Mouse (Mus musculus): ENCODE results near the gene Setd1b. TPM values are rescaled to one million over a fixed set of nuclear protein-coding genes. Genes with fewer than 3 reads are reported as not detected.

Gene Setd1b
- polyA plus RNA-seq, 1 experiment from 2014 or later, result 9.8 TPM

GRCm38 (mm10) chr5:123120624-123121215, 21.3 kb upstream of the Setd1b start:
- Histone ChIP-seq H3K27me3 (replicated peaks; ENCODE audit: control insufficient read depth, insufficient read depth, low read length) (no peaks in the 10 kb centered on the region), H3K9me3 (ENCODE audit: control insufficient read depth, low read length) (no peaks in the 10 kb centered on the region), H3K4me1 (ENCODE audit: control insufficient read depth, insufficient read depth, low read length) (no peaks in the 10 kb centered on the region), H3K4me2 (ENCODE audit: low read depth, low read length) (no peak overlapping the region), H3K36me3 (ENCODE audit: control insufficient read depth, insufficient read depth, low read length) (peaks cover 14% of the 10 kb centered on the region), H3K27ac (replicated peaks; ENCODE audit: low read depth, low read length) (no peak overlapping the region), H3K9ac (ENCODE audit: low read depth, low read length) (no peak overlapping the region), H3K4me3 (ENCODE audit: low read depth, low read length) (no peak overlapping the region)
- DNase-seq (ENCODE audit: low spot score), result no peak
- ATAC-seq (ENCODE audit: low read depth), result no peak
- WGBS, result 56% methylated on average over 7 of the region's 7 CpGs

- no peak overlapping the region for H3K4me2 ChIP-seq (ENCODE audit: low read depth, low read length)
- peaks cover 16% of the 10 kb centered on the region for H3K36me3 ChIP-seq (ENCODE audit: control insufficient read depth, insufficient read depth, low read length)
- H3K4me3 ChIP-seq (ENCODE audit: low read depth, low read length), result no peak overlapping the region
- no peaks in the 10 kb centered on the region for H3K27me3 ChIP-seq (replicated peaks; ENCODE audit: control insufficient read depth, insufficient read depth, low read length)
- H3K9ac ChIP-seq (ENCODE audit: low read depth, low read length), result no peak overlapping the region
- H3K27ac ChIP-seq (replicated peaks; ENCODE audit: low read depth, low read length), result no peak overlapping the region
- H3K4me1 ChIP-seq (ENCODE audit: control insufficient read depth, insufficient read depth, low read length), result no peaks in the 10 kb centered on the region
- DNase-seq (ENCODE audit: low spot score), result no peak
- no peaks in the 10 kb centered on the region for H3K9me3 ChIP-seq (ENCODE audit: control insufficient read depth, low read length)
- 81% methylated on average over 4 of the region's 4 CpGs for WGBS
- ATAC-seq (ENCODE audit: low read depth), result no peak
These were observed 19.8 kb upstream of the Setd1b start for GRCm38 (mm10) chr5:123122181-123122580.

GRCm38 (mm10) chr5:123125105-123125504, 16.9 kb upstream of the Setd1b start:
- H3K4me2 ChIP-seq (ENCODE audit: low read depth, low read length), result no peak overlapping the region
- 86% methylated on average over 6 of the region's 6 CpGs for WGBS
- H3K9me3 ChIP-seq (ENCODE audit: control insufficient read depth, low read length), result no peaks in the 10 kb centered on the region
- H3K27ac ChIP-seq (replicated peaks; ENCODE audit: low read depth, low read length), result no peak overlapping the region
- H3K27me3 ChIP-seq (replicated peaks; ENCODE audit: control insufficient read depth, insufficient read depth, low read length), result no peaks in the 10 kb centered on the region
- no peaks in the 10 kb centered on the region for H3K4me1 ChIP-seq (ENCODE audit: control insufficient read depth, insufficient read depth, low read length)
- H3K36me3 ChIP-seq (ENCODE audit: control insufficient read depth, insufficient read depth, low read length), result peaks cover 12% of the 10 kb centered on the region
- no peak for ATAC-seq (ENCODE audit: low read depth)
- H3K4me3 ChIP-seq (ENCODE audit: low read depth, low read length), result no peak overlapping the region
- H3K9ac ChIP-seq (ENCODE audit: low read depth, low read length), result no peak overlapping the region
- no peak for DNase-seq (ENCODE audit: low spot score)

- no peak overlapping the region for H3K9ac ChIP-seq (ENCODE audit: low read depth, low read length)
- ATAC-seq (ENCODE audit: low read depth) (no peak), DNase-seq (ENCODE audit: low spot score) (no peak)
- 85% methylated on average over 18 of the region's 18 CpGs for WGBS
- H3K27ac ChIP-seq (replicated peaks; ENCODE audit: low read depth, low read length), result no peak overlapping the region
- no peak overlapping the region for H3K4me2 ChIP-seq (ENCODE audit: low read depth, low read length)
- H3K36me3 ChIP-seq (ENCODE audit: control insufficient read depth, insufficient read depth, low read length), result peaks cover 17% of the 10 kb centered on the region
- no peaks in the 10 kb centered on the region for H3K27me3 ChIP-seq (replicated peaks; ENCODE audit: control insufficient read depth, insufficient read depth, low read length)
- H3K4me3 ChIP-seq (ENCODE audit: low read depth, low read length), result no peak overlapping the region
- H3K9me3 ChIP-seq (ENCODE audit: control insufficient read depth, low read length), result no peaks in the 10 kb centered on the region
- H3K4me1 ChIP-seq (ENCODE audit: control insufficient read depth, insufficient read depth, low read length), result no peaks in the 10 kb centered on the region
These were observed 16.2 kb upstream of the Setd1b start for GRCm38 (mm10) chr5:123125638-123126406.

- no peak overlapping the region for H3K9ac ChIP-seq (ENCODE audit: low read depth, low read length)
- H3K4me1 ChIP-seq (ENCODE audit: control insufficient read depth, insufficient read depth, low read length), result 0 out of 2 replicates have a peak, but pooled peaks cover 2% of the 10 kb centered on the region
- DNase-seq (ENCODE audit: low spot score), result no peak
- H3K4me3 ChIP-seq (ENCODE audit: low read depth, low read length), result no peak overlapping the region
- H3K4me2 ChIP-seq (ENCODE audit: low read depth, low read length), result no peak overlapping the region
- 63% methylated on average over 6 of the region's 6 CpGs for WGBS
- no peak overlapping the region for H3K27ac ChIP-seq (replicated peaks; ENCODE audit: low read depth, low read length)
- no peaks in the 10 kb centered on the region for H3K27me3 ChIP-seq (replicated peaks; ENCODE audit: control insufficient read depth, insufficient read depth, low read length)
- no peaks in the 10 kb centered on the region for H3K9me3 ChIP-seq (ENCODE audit: control insufficient read depth, low read length)
- no peak for ATAC-seq (ENCODE audit: low read depth)
- H3K36me3 ChIP-seq (ENCODE audit: control insufficient read depth, insufficient read depth, low read length), result peaks cover 18% of the 10 kb centered on the region
These were observed 15.0 kb upstream of the Setd1b start for GRCm38 (mm10) chr5:123127031-123127430.

- WGBS, result 51% methylated on average over 9 of the region's 10 CpGs
These were observed 13.4 kb upstream of the Setd1b start for GRCm38 (mm10) chr5:123128426-123129169.

GRCm38 (mm10) chr5:123129170-123129757, 12.7 kb upstream of the Setd1b start:
- no peak for ATAC-seq (ENCODE audit: low read depth)

More at GRCm38 (mm10) chr5:123128426-123129169, 13.4 kb upstream of the Setd1b start:
- no peak overlapping the region for H3K4me3 ChIP-seq (ENCODE audit: low read depth, low read length)
- H3K27me3 ChIP-seq (replicated peaks; ENCODE audit: control insufficient read depth, insufficient read depth, low read length), result no peaks in the 10 kb centered on the region
- DNase-seq (ENCODE audit: low spot score) (no peak), ATAC-seq (ENCODE audit: low read depth) (no peak)
- H3K9ac ChIP-seq (ENCODE audit: low read depth, low read length), result no peak overlapping the region
- peaks cover 14% of the 10 kb centered on the region for H3K36me3 ChIP-seq (ENCODE audit: control insufficient read depth, insufficient read depth, low read length)
- H3K9me3 ChIP-seq (ENCODE audit: control insufficient read depth, low read length), result no peaks in the 10 kb centered on the region
- H3K4me1 ChIP-seq (ENCODE audit: control insufficient read depth, insufficient read depth, low read length), result peaks cover 15% of the 10 kb centered on the region
- H3K27ac ChIP-seq (replicated peaks; ENCODE audit: low read depth, low read length), result 0 out of 2 replicates have a peak overlapping the region, but pooled peaks have one; percentile 6
- H3K4me2 ChIP-seq (ENCODE audit: low read depth, low read length), result no peak overlapping the region

GRCm38 (mm10) chr5:123130030-123130813, 11.8 kb upstream of the Setd1b start:
- no peak overlapping the region for H3K27ac ChIP-seq (replicated peaks; ENCODE audit: low read depth, low read length)
- no peaks in the 10 kb centered on the region for H3K27me3 ChIP-seq (replicated peaks; ENCODE audit: control insufficient read depth, insufficient read depth, low read length)
- H3K9ac ChIP-seq (ENCODE audit: low read depth, low read length), result no peak overlapping the region
- H3K4me2 ChIP-seq (ENCODE audit: low read depth, low read length), result no peak overlapping the region
- H3K36me3 ChIP-seq (ENCODE audit: control insufficient read depth, insufficient read depth, low read length), result peaks cover 23% of the 10 kb centered on the region; the same call in 1 of the 2 replicates
- H3K4me3 ChIP-seq (ENCODE audit: low read depth, low read length), result no peak overlapping the region
- DNase-seq (ENCODE audit: low spot score) (no peak), ATAC-seq (ENCODE audit: low read depth) (no peak)
- H3K9me3 ChIP-seq (ENCODE audit: control insufficient read depth, low read length), result no peaks in the 10 kb centered on the region
- peaks cover 31% of the 10 kb centered on the region for H3K4me1 ChIP-seq (ENCODE audit: control insufficient read depth, insufficient read depth, low read length)
- WGBS, result 82% methylated on average over 9 of the region's 9 CpGs

More at GRCm38 (mm10) chr5:123129170-123129757, 12.7 kb upstream of the Setd1b start:
- Histone ChIP-seq H3K27me3 (replicated peaks; ENCODE audit: control insufficient read depth, insufficient read depth, low read length) (no peaks in the 10 kb centered on the region), H3K9me3 (ENCODE audit: control insufficient read depth, low read length) (no peaks in the 10 kb centered on the region), H3K9ac (ENCODE audit: low read depth, low read length) (no peak overlapping the region), H3K4me3 (ENCODE audit: low read depth, low read length) (no peak overlapping the region), H3K4me2 (ENCODE audit: low read depth, low read length) (no peak overlapping the region), H3K27ac (replicated peaks; ENCODE audit: low read depth, low read length) (0 out of 2 replicates have a peak overlapping the region, but pooled peaks have one; percentile 6), H3K4me1 (ENCODE audit: control insufficient read depth, insufficient read depth, low read length) (peaks cover 21% of the 10 kb centered on the region), H3K36me3 (ENCODE audit: control insufficient read depth, insufficient read depth, low read length) (peaks cover 18% of the 10 kb centered on the region; the same call in 1 of the 2 replicates)
- DNase-seq (ENCODE audit: low spot score), result no peak
- 79% methylated on average over 10 of the region's 10 CpGs for WGBS
